In genomic region chr6:83053136-83053960, GRCm38 (mm10) we compare ENCODE assay signal across 7 mouse cellular contexts. TPM values are rescaled to one million over a fixed set of nuclear protein-coding genes. Genes with fewer than 3 reads are reported as not detected.
DNase-seq lines count a peak whose midpoint lies in the region; ATAC-seq and TF ChIP-seq lines count a peak whose summit lies in the region.

No protein-coding gene starts in this region.

- H3K27ac ChIP-seq in brown adipose tissue, adult 24 weeks (replicated peaks; ENCODE audit: low read depth, low read length): peak overlapping the region; percentile 2; the same call in 1 of the 2 replicates
- peak overlapping the region; percentile 91 for H3K27ac ChIP-seq in forebrain, postnatal 0 days (ENCODE audit: low read depth, low read length)
- H3K27ac ChIP-seq in spleen, adult 2 months (ENCODE audit: insufficient read depth, low read length): peak overlapping the region; percentile 73

- H3K9ac ChIP-seq in forebrain, postnatal 0 days: peak overlapping the region; percentile 93

- peak overlapping the region; percentile 86 for H3K4me2 ChIP-seq in forebrain, postnatal 0 days (ENCODE audit: low read depth)

- 3% methylated on average over 26 of the region's 26 CpGs for WGBS in forebrain, postnatal 0 days
- 7% methylated on average over 26 of the region's 26 CpGs for WGBS in spleen, adult 2 months

- TF ChIP-seq CTCF in forebrain, postnatal 0 days (IDR thresholded peaks at IDR 0.05; ENCODE audit: low read depth): no peak
- no peak for TF ChIP-seq CTCF in spleen, adult 2 months (IDR thresholded peaks at IDR 0.05; ENCODE audit: extremely low read depth, insufficient read depth, insufficient read length, insufficient replicate concordance)

- ATAC-seq in forebrain, postnatal 0 days: no peak; the same call in 1 of the 2 replicates
- peak; percentile 26 for ATAC-seq in megakaryocyte progenitor cell, adult 5-6 weeks (replicated peaks; ENCODE audit: poor library complexity)

- no peak for TF ChIP-seq POLR2A in spleen, adult 2 months (IDR thresholded peaks at IDR 0.05; ENCODE audit: low read depth, low read length)

- peaks cover 14% of the 10 kb centered on the region for H3K36me3 ChIP-seq in forebrain, postnatal 0 days (ENCODE audit: insufficient read depth)
- H3K36me3 ChIP-seq in spleen, adult 2 months (ENCODE audit: control insufficient read depth, insufficient read depth, low read length): peaks cover 15% of the 10 kb centered on the region

- H3K4me3 ChIP-seq in brown adipose tissue, adult 24 weeks (ENCODE audit: insufficient read depth, low read depth, low read length): peak overlapping the region; percentile 82
- peak overlapping the region; percentile 94 for H3K4me3 ChIP-seq in forebrain, postnatal 0 days (ENCODE audit: low read depth, low read length)
- H3K4me3 ChIP-seq in spleen, adult 2 months (ENCODE audit: extremely low read depth, insufficient read depth, insufficient read length): peak overlapping the region; percentile 93

- no peaks in the 10 kb centered on the region for H3K27me3 ChIP-seq in forebrain, postnatal 0 days (ENCODE audit: insufficient read depth, low read length)
- H3K27me3 ChIP-seq in spleen, adult 2 months (ENCODE audit: control insufficient read depth, insufficient read depth, low read length): no peaks in the 10 kb centered on the region

- peak; percentile 82 for DNase-seq in 3T3-L1 (ENCODE audit: low read depth, low spot score)
- DNase-seq in B cell, adult 2 months: peak; percentile 37 to 45
- peak; percentile 49 for DNase-seq in forebrain, postnatal 0 days
- peak; percentile 64 for DNase-seq in layer of hippocampus, adult 9-11 months
- no peak for DNase-seq in spleen, adult 2 months (ENCODE audit: low read depth in 1 of 2, low spot score in 2 of 2)

- H3K4me1 ChIP-seq in brown adipose tissue, adult 24 weeks (ENCODE audit: control insufficient read depth, insufficient read depth, insufficient read length, low read length): peaks cover 6% of the 10 kb centered on the region
- H3K4me1 ChIP-seq in forebrain, postnatal 0 days (ENCODE audit: insufficient read depth): peaks cover 17% of the 10 kb centered on the region
- peaks cover 7% of the 10 kb centered on the region; the same call in 1 of the 2 replicates for H3K4me1 ChIP-seq in spleen, adult 2 months (ENCODE audit: control insufficient read depth, insufficient read depth, insufficient read length)

- no peaks in the 10 kb centered on the region for H3K9me3 ChIP-seq in forebrain, postnatal 0 days (ENCODE audit: low read length)

RNA-seq across cellular contexts. Expression of gene Aup1, which starts 1.0 kb away (rescaled TPM):
- polyA plus RNA-seq in brown adipose tissue, adult 24 weeks (2012; ENCODE audit: insufficient read depth, insufficient read length, missing spikeins): 78.0 and 97.2 TPM in 2 replicates
- 85.9 and 146 TPM in 2 replicates for total RNA-seq in forebrain, postnatal 0 days (2014; rRNA removed)
- polyA plus RNA-seq in forebrain, postnatal 0 days (2015; fragmentation: Nextera tagmentation; extraction: Ambion mirVana): 126 and 129 TPM in 2 replicates
- total RNA-seq in megakaryocyte progenitor cell, adult 5-6 weeks (2015): 135 and 178 TPM in 2 replicates
- total RNA-seq in megakaryocyte progenitor cell, adult 5-6 weeks (2017): 112 and 133 TPM in 2 replicates
- 582 and 730 TPM in 2 replicates for polyA plus RNA-seq in spleen, adult 2 months (2012; rRNA removed)

RNA-seq across cellular contexts. Expression of gene Htra2, which starts 1.7 kb away (rescaled TPM):
- 42.8 and 48.9 TPM in 2 replicates for polyA plus RNA-seq in brown adipose tissue, adult 24 weeks (2012; ENCODE audit: insufficient read depth, insufficient read length, missing spikeins)
- 46.1 and 47.0 TPM in 2 replicates for total RNA-seq in forebrain, postnatal 0 days (2014; rRNA removed)
- polyA plus RNA-seq in forebrain, postnatal 0 days (2015; fragmentation: Nextera tagmentation; extraction: Ambion mirVana): 75.1 and 81.0 TPM in 2 replicates
- total RNA-seq in megakaryocyte progenitor cell, adult 5-6 weeks (2015): 128 and 129 TPM in 2 replicates
- 77.3 and 82.3 TPM in 2 replicates for total RNA-seq in megakaryocyte progenitor cell, adult 5-6 weeks (2017)
- polyA plus RNA-seq in spleen, adult 2 months (2012; rRNA removed): 59.1 and 69.0 TPM in 2 replicates

RNA-seq across cellular contexts. Expression of gene Dqx1, which starts 4.3 kb away (rescaled TPM):
- polyA plus RNA-seq in brown adipose tissue, adult 24 weeks (2012; ENCODE audit: insufficient read depth, insufficient read length, missing spikeins): 0.79 TPM in 1 of 2 replicates, not detected in the other
- total RNA-seq in forebrain, postnatal 0 days (2014; rRNA removed): 0.05 TPM in 1 of 2 replicates, not detected in the other
- polyA plus RNA-seq in forebrain, postnatal 0 days (2015; fragmentation: Nextera tagmentation; extraction: Ambion mirVana): 0.11 and 0.13 TPM in 2 replicates
- total RNA-seq in megakaryocyte progenitor cell, adult 5-6 weeks (2015): 1.2 and 1.7 TPM in 2 replicates
- 0.75 and 1.0 TPM in 2 replicates for total RNA-seq in megakaryocyte progenitor cell, adult 5-6 weeks (2017)
- polyA plus RNA-seq in spleen, adult 2 months (2012; rRNA removed): 2.7 and 2.8 TPM in 2 replicates

RNA-seq across cellular contexts. Expression of gene Tlx2, which starts 16.7 kb away (rescaled TPM):
- not detected in 2 replicates for polyA plus RNA-seq in brown adipose tissue, adult 24 weeks (2012; ENCODE audit: insufficient read depth, insufficient read length, missing spikeins)
- total RNA-seq in forebrain, postnatal 0 days (2014; rRNA removed): not detected in 2 replicates
- not detected in 2 replicates for polyA plus RNA-seq in forebrain, postnatal 0 days (2015; fragmentation: Nextera tagmentation; extraction: Ambion mirVana)
- not detected in 2 replicates for total RNA-seq in megakaryocyte progenitor cell, adult 5-6 weeks (2015)
- total RNA-seq in megakaryocyte progenitor cell, adult 5-6 weeks (2017): not detected in 2 replicates
- polyA plus RNA-seq in spleen, adult 2 months (2012; rRNA removed): 0.11 and 0.16 TPM in 2 replicates

RNA-seq across cellular contexts. Expression of gene Loxl3, which starts 19.4 kb away (rescaled TPM):
- polyA plus RNA-seq in brown adipose tissue, adult 24 weeks (2012; ENCODE audit: insufficient read depth, insufficient read length, missing spikeins): 0.63 and 1.6 TPM in 2 replicates
- total RNA-seq in forebrain, postnatal 0 days (2014; rRNA removed): 3.5 and 4.7 TPM in 2 replicates
- 4.3 and 4.5 TPM in 2 replicates for polyA plus RNA-seq in forebrain, postnatal 0 days (2015; fragmentation: Nextera tagmentation; extraction: Ambion mirVana)
- 0.59 and 1.4 TPM in 2 replicates for total RNA-seq in megakaryocyte progenitor cell, adult 5-6 weeks (2015)
- total RNA-seq in megakaryocyte progenitor cell, adult 5-6 weeks (2017): 1.0 and 1.7 TPM in 2 replicates
- 3.1 and 3.5 TPM in 2 replicates for polyA plus RNA-seq in spleen, adult 2 months (2012; rRNA removed)

Comparison
In these comparisons a context has a peak if more than half of its experiments do, and no peak if none do; other contexts are left out.
1. DNase-seq: peak in 3T3-L1 (single experiment), B cell, adult 2 months (2 of 2), forebrain, postnatal 0 days (single experiment) and layer of hippocampus, adult 9-11 months (single experiment); none in spleen, adult 2 months (0 of 2).
2. H3K27ac ChIP-seq: peak in every context shown above with its lines; median percentile 91 in forebrain, postnatal 0 days; 73 in spleen, adult 2 months; 2 in brown adipose tissue, adult 24 weeks.
3. Peak in every context shown above with its lines, with median percentiles within 50 percentile points of each other: H3K4me3 ChIP-seq.